Mouse (Mus musculus) adrenal gland, postnatal 10 days (tissue): ENCODE data around the gene Sh3gl3. TPM values are rescaled to one million over a fixed set of nuclear protein-coding genes. Genes with fewer than 3 reads are reported as not detected.
A peak's percentile ranks its signal among the peaks of the same experiment; 100 is the strongest.

ENCODE experiments used
- DNase-seq: peaks from one replicate; pipeline ENCODE4 v3.0.0; 2021; ENCODE audit warnings: mixed read lengths
- total RNA-seq, 2 experiments: library from RNA; stranded (reverse); gene quantifications; 2 replicates each; pipeline ENCODE4 v1.2.3; 2021

Sh3gl3 gene
- total RNA-seq, 2 experiments from 2014 or later, result 9.1 to 10.2 TPM

DNA sequence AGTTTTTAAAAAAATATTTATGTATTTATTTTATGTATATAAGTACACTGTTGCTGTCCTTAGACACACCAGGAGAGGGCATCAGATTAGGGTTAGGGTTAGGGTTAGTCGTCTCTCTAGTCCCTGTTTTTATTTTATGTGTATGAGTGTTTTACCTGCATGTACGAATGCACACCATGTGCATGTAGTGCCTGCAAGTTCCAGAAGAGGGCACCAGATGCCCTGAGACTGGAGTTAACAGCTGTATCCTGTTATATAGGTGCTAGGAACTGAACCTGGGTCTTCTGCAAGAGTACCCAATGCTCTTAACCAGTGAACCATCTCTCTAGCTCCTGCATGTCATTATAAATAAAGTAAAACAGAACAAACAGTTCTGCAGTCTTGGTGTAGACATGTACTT is 113.6 kb downstream of the Sh3gl3 start:
- DNase-seq, result no peak

DNA sequence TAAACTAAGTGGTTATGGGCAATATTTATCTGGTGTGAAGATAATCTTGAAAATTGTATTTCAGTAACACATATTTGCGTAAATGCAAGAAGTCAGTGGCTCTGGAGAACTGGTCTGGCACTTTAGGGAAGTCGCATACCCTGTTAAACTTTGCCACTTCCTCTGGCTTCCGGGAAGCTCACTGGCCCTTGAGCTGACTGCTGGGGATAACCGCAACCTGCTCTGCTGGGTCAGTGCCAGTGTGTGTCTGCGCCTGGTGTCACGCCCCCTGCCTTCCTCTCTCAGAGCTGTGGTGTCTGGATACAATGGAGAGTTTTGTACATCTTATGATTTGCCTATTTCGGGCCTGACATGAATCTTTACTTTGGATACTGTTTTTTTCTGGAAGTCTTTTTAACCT is 119.8 kb downstream of the Sh3gl3 start:
- DNase-seq, result no peak

DNA sequence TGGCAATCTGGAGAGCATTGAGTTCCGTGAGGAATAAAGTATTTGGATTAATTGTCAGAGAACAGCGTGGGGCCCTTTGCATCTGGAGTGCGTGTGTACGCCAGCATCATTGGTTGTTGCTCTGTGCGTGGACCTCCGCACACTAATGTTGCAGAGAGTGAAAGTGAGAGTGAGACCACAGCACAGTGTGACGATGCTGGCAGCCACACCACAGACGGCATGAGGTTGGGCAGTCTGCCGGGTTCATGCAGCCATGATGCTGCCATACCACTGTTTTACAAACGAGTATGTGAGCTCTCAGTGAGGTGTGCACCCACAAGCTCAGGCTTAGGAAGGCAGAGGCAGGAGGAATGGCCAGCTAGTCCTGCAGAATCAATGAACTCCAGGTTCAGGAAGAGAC is 120.4 kb downstream of the Sh3gl3 start:
- DNase-seq, result no peak

DNA sequence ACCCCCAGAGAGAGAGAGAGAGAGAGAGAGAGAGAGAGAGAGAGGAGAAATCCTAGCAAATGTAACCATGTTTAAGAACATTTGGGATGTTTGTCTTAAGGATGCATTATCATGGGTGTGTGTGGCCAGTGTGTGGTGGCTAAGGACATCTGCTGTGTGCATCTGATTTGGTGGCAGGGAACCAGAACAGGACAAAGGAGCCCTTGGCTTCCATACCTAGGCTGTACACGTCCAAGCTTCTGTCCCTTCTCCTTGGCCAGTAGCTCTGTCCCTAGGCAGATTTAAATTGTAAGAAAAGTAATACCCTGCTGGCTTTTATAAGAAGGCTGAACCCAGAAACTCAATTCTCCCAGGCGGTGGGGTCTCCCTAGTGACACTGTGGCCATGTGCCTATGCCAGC is 121.0 kb downstream of the Sh3gl3 start:
- DNase-seq, result no peak

DNA sequence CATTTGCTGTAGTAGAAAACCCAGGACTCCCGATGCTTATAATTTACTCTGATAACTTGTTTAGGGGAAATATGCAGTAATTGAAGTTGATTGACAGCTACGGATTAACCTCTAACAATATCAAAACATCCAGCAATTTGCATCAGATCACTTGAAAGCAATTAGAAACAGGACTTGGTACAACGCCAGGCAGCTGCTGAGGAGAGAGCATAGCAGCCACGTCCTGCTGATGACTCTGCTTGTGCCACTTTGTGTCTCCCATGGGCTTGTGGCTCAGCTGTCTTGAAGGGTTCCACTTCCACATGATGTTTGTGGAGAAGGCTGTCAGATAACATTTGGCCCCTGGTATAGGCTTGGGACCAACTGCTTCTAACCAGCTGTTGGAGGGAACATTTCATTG is 134.8 kb downstream of the Sh3gl3 start:
- no peak for DNase-seq

DNA sequence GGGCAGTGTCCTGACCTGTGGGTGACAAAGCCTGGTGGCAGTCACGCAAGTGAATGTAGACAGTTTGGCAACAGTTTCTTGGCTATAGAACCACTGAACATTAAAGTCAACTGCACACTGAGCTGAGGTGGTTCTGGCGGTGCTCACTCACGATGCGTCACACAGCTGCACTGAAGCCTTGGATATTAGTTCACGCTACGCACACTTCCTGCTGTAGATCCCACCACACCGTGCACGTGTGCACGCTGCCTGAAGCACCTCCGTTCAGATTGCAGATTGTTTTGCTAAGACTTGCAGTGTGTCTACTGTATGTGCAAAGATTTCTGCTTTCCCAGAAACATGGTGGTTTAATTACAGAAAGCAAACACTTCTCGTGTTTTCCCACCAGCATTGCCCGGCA is 144.9 kb downstream of the Sh3gl3 start:
- no peak for DNase-seq

DNA sequence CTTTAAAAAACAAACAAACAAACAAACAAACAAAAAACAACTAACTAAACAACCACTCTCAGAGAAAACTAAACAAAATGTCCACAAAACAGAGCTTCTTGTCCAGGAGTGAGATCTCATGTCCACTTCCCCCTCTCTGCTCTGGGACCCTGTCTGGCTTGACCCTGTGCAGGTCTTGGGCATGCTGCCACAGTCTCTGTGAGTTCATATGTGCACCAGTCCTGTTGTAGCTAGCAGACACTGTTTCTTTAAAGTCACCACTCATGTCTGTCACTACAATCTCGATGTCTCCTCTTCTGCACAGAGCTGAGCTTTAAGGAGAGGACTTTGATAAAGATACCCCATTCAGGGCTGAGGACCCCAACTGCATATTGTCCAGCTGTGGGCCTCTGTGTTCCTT is 153.0 kb downstream of the Sh3gl3 start:
- DNase-seq, result no peak

DNA sequence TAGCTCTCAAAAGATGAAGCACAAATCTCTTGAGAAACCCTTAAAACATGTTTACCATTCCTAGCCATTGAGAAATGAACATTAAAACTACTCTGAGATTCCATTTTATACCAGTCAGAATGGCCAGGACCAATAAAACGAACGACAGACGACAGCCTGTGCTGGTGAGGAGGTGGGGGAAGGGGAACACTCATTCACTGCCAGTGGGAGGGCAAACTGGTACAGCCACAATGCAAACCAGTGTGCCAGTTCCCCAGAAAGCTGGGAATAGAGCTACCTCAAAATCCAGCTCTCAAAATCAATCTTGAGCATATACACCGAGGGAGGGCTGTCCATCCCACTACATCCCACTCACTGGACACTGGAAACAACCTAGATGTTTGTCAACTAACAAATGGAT is 153.6 kb downstream of the Sh3gl3 start:
- DNase-seq, result no peak

DNA sequence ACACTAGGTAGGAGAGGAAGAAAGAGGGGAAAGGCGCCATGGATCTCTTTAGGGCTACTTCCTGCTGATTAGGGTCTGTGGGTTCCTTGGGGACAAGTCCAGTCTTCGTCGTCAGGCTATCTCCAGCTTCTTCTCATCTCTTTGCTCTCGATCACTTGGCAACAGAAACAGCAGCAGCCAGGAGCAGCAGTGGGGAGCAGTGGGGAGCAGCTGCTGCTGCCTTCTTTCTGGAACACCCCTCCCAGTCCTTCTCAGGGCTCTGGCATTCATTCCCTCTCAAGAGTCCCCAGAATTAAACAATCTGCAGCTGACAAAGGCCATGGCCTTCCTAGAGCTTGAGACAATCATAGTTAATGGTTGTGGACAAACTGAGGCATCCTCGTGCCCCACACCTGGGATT is 154.2 kb downstream of the Sh3gl3 start:
- DNase-seq, result no peak

DNA sequence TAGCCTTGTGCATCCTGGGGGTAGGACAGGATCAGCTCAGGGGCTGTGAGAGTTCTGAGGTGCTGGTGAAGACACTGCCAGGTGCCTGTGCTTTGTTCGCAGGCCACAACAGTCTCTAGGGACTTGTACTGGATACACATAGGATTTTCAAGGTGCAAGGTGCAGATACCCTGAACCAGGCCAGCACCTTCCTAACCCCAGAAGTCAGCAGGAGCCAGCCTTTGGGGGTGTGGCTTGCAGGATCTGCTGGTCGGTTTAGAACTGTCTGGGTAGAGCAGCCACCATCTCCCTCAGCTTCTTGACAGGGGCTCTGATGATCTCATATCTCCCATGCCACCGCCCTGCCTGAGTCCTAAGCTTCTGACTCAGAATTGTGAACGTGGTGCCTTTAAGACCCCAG is 156.2 kb downstream of the Sh3gl3 start:
- no peak for DNase-seq

DNA sequence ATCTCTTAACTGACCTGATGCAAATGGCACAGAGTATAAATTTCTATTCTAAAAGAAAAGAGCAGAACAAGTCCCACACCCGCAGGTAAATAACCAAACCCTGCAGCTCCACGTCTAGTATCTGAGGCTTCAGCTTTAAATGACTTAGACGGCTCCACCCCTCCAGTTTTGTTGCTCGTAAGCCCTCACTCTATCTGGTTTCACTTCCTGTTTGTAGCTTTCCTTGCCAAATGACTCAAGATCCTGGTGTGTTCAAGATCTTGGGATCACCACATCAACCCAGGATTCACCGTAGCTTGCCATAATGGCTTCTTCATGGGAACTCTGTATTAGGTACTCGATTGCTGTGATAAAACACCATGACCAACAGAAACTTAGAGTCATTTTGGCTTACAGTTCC is 157.2 kb downstream of the Sh3gl3 start:
- DNase-seq, result no peak

DNA sequence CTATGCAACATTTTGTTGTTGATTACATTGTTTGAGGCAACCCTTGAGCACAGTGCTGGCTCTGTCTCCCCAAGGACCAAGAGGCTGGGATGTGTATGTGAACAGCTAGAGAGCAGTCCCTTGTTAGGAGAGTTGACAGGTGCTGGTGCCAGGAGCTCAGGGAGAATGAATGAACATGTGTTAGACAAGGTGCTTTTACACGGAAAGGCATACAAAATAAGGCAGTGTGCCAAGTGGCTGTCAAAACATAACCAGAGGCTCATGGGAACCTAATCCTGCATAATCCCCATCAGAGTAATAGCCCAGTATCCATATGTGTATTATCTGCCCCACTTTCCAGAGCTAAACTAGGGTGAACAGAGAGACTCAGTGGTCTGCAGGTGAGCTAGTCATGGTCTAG is 160.4 kb downstream of the Sh3gl3 start:
- DNase-seq, result no peak

DNA sequence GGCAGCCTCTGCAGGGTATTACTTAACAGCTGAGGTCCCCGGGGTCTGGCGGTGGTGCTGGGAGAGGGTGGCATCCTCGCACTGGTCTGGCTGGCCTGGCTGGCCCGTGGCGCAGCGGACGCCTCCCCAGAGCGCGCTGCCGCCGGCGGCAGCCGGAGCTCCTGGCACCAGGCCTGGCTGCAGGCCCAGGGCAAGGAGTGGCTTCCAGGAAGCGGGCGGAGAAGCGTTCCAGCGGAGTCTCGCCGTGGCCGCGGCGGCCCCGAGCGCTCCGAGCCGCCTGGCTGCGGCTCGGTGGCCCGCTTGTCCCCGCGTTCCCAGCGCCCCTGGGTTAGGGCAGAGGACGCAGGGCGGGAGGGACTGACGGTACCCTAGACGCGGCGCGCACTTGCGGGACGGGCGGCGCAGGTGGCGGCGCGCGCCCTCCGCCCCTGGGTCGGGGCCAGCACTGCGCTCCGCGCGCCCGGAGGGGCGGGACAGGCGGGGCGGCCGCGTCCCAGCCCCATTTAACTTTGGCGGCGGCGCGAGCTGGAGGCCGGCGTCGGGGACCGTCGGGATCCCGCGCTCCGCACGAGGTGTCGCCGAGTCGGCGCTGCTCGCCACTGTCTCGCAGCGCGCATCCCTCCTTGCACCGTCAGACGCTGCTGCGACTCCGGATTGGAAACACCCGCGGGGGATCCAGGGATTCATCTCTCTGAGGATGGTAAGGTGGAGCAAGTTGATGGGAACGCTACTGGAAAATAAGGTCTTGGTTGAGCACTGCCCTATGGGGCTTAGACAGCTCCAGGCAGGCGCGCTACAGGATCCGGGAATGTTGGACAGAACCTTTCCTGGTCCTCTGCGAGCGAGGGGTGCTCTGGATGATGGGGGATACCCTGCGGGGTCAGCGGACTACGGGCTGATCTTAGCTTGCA is 161.8 kb downstream of the Sh3gl3 start, which contains the start of gene Adamtsl3:
Adamtsl3 (plus strand) TSS at position 484 of the 911 bp plus-strand sequence.
- DNase-seq, result peak; percentile 76

DNA sequence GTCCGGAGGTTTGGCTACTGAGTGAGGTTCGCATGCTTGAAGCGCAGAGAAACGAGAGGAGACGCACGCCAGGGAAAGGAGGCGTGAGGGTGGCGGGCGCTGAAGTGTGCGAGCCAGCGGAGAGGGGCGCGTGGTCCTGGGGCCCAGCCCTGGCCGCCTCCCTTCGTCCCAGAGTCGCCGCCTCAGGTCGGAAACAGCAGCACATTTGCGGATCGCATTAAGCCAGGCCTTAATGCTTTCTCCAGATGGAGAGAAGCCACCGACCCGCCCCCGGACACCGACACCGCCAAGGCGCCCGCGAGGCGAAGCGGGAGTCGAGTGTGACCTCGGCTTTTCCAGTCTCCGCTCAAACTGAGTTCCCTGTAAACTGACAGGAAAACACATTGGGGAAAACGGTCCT is 162.5 kb downstream of the Sh3gl3 start:
- DNase-seq, result peak; percentile 48

DNA sequence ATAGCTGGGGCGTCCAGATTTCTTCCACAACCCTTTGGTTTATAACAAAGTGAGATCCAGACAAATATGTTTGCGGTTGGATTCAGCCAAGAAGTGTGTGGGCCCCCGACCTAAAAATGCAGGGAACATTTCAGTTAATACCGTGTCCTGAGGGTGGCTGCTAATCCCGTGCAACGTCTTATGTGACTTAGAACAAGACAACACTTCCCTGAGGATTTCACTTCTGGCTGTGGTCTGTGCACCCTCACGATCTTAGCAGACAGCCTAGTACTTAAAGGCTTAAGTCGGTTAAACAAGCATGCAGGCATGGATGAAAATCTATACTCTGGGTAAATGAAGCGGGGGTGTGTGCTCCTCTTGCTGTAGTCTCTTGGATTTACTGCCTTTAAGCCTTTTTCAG is 164.5 kb downstream of the Sh3gl3 start:
- DNase-seq, result no peak

DNA sequence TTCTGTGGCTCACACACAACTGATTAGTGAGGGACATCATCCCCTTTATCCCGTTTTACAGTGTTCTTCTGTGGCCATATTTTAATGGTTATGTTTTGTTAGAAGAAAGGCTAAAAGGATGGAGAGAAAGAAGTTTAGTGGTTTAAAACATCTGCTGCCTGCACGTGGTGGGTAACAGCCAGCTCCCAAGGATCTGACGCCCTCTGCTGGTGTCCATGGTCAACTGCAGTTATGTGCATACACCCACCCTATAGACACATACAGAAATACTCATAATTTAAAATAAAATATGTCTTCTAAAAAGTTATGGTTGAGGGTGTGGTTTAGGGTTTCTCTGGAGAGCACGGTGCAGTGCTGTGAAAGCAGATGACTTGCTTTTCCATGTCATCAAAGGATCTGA is 164.9 kb downstream of the Sh3gl3 start:
- no peak for DNase-seq

DNA sequence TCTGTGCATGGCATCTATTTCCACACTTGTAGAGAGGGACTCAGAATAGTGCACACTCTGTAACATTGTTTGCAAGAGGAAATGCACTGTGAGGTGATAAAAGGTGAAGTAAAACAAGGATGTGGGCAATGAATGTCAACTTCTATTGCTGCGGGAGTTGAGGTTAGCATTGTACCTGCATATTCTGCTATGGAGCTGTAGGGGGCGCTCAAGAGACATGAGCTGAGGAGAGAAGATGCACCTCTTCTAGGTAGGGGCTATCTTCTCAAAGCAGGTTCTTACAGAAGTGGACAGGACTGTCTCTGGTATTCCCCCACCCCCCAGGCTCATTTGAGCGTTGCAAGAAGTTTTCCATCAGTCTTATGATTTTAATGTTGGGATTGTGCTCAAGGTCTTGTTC is 165.6 kb downstream of the Sh3gl3 start:
- no peak for DNase-seq

DNA sequence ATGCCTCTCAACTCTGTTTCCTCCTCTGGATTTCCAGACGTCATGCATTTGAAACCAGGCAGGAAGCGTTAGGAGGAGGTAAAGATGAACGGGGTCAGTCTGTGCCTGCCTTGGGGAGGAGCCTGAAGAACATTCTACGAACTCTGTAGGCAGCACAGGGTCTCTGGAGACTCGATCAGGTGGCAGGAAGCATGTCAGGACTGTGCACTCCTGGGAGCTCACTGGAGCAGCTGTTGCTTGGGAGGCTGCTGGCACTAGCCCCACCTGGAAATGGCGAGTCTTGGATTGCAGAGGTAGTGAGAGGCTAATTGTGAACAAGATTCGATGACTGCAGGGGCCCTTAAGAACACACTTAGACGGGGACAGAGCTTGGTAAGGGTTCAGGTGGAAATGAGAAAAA is 167.8 kb downstream of the Sh3gl3 start:
- peak; percentile 28 for DNase-seq

DNA sequence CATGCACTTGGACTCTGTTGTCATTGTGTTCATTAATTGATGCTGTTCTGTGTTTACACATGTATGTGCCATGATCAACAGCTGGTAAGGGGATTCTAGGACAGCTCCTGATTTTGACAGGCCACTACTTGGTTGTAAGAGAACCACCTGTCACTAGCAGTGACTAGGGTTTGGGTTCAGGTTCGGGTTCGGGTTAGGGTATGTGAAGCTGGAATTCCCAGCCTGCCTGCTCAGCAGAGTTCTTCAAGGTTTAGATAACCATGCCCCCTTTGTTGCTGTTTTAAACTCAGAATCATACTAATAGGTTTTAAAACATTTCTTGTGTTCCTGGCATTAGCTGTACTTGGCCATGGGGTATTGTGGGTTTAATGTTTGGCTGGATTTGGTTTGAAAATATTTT is 173.1 kb downstream of the Sh3gl3 start:
- no peak for DNase-seq

DNA sequence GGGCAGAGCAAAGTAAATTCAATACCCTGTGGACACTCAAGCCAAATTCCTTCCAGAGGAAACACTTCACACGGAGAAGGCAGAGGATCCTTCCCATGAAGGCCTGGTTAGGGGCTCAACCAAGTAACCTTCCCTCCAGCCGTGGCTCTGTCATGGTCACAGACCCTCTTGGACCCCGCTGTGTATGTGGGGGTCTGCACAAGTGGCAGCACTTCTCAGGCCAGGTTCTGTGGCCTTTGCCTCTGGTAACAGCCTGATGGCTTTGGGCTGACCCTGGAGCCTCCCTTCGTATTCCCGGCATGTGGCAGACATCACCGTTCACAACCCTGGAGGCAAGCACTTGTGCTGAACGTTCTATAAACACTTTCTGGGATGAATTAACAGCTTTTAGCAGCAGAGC is 176.2 kb downstream of the Sh3gl3 start:
- no peak for DNase-seq

DNA sequence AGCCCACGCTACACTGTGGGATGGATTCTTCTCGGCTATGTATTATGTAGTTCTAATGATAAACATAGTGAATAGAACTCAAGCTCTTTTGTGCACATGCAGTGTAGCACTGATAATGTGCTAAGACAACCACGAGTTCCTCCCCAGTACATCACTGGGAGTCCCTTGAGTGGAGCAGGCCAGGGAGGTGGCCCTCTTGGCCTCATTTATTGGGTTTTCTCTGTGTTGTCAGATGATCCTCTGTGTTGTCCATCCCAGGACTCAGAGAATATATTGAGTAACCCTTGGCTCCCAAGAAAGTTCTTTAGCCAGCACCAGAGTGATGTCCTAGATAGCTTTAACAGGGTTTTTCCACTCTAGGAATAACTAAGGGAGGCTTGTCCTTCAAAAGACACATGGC is 176.8 kb downstream of the Sh3gl3 start:
- no peak for DNase-seq
